Mouse (Mus musculus) lung, postnatal 0 days (tissue): ENCODE data around the gene Sh2b1. TPM values are rescaled to one million over a fixed set of nuclear protein-coding genes. Genes with fewer than 3 reads are reported as not detected.

ENCODE experiments used
- ATAC-seq: fragments of 200-750 bp; cut with Nextera tagmentation; 2 replicates; pipeline ENCODE4 v1.8.0; 2017; ENCODE audit warnings: moderate library complexity
- DNase-seq: peaks from one replicate; pipeline ENCODE4 v3.0.0-alpha.2; 2016; ENCODE audit warnings: low spot score
- H3K27ac ChIP-seq: fragments of 300-500 bp; sonication (generic); 2 replicates; pipeline ENCODE4 v1.5.1; 2014; ENCODE audit warnings: antibody characterized with exemption, mild to moderate bottlenecking, low read length, mixed read lengths
- H3K27me3 ChIP-seq: fragments of 300-500 bp; sonication (generic); replicated peaks from 2 replicates; pipeline ENCODE4 v1.6.1; 2014; ENCODE audit warnings: low read length, mixed read lengths; ENCODE audit not compliant: insufficient read depth
- H3K36me3 ChIP-seq: fragments of 300-500 bp; sonication (generic); 2 replicates; pipeline ENCODE4 v1.6.1; 2014; ENCODE audit warnings: low read length, mixed read lengths; ENCODE audit not compliant: insufficient read depth
- H3K4me1 ChIP-seq: fragments of 300-500 bp; sonication (generic); 2 replicates; pipeline ENCODE4 v1.6.1; 2014; ENCODE audit warnings: antibody characterized with exemption, low read depth, low read length, mixed read lengths; ENCODE audit not compliant: insufficient read depth
- H3K4me2 ChIP-seq: fragments of 300-500 bp; sonication (generic); replicated peaks from 2 replicates; pipeline ENCODE4 v1.6.1; 2014; ENCODE audit warnings: low read depth, mild to moderate bottlenecking, low read length, moderate library complexity, mixed read lengths
- H3K4me3 ChIP-seq: fragments of 300-500 bp; sonication (generic); 2 replicates; pipeline ENCODE4 v1.5.1; 2014; ENCODE audit warnings: low read depth, low read length
- H3K9ac ChIP-seq: fragments of 300-500 bp; sonication (generic); replicated peaks from 2 replicates; pipeline ENCODE4 v1.6.1; 2014; ENCODE audit warnings: low read depth, mild to moderate bottlenecking
- H3K9me3 ChIP-seq: fragments of 300-500 bp; sonication (generic); 2 replicates; pipeline ENCODE4 v1.6.1; 2016; ENCODE audit warnings: low read length, mixed read lengths
- CTCF ChIP-seq: IDR thresholded peaks from 2 replicates; pipeline ENCODE4 v1.5.1; 2016; ENCODE audit warnings: antibody characterized with exemption, mild to moderate bottlenecking
- EP300 ChIP-seq: IDR thresholded peaks from 2 replicates; pipeline ENCODE4 v1.6.1; 2016; ENCODE audit warnings: antibody characterized with exemption, mild to moderate bottlenecking, control low read depth
- WGBS: fragments of 180-500 bp; shearing (Covaris S2); extraction: QIAGEN DNeasy Blood & Tissue Kit; methylation state at CpG from one replicate; pipeline ENCODE4 v1.1.7; 2014; 5-methylcytosine and 5-hydroxymethylcytosine counted together
- polyA plus RNA-seq: library from polyadenylated mRNA; unstranded; fragments of >200 nt; fragmentation: Nextera tagmentation; extraction: Ambion mirVana; gene quantifications from 2 replicates; pipeline ENCODE4 v1.2.1, GENCODE M21; 2015

Gene Sh2b1
- polyA plus RNA-seq, 1 experiment from 2014 or later = 25.6 TPM

GRCm38 (mm10) chr7:126448481-126448880 lies 26.7 kb downstream of the Sh2b1 start:
- no peaks in the 10 kb centered on the region for H3K27me3 ChIP-seq
- H3K9me3 ChIP-seq = no peaks in the 10 kb centered on the region
- ATAC-seq (no peak), DNase-seq (no peak)
- no peak overlapping the region for H3K4me3 ChIP-seq
- H3K36me3 ChIP-seq = 0 out of 2 replicates have a peak, but pooled peaks cover 12% of the 10 kb centered on the region
- H3K9ac ChIP-seq = no peak overlapping the region
- 89% methylated on average over 19 of the region's 19 CpGs for WGBS
- no peak overlapping the region for H3K27ac ChIP-seq
- TF ChIP-seq EP300 = no peak
- TF ChIP-seq CTCF = no peak
- H3K4me1 ChIP-seq = no peaks in the 10 kb centered on the region
- H3K4me2 ChIP-seq = no peak overlapping the region

DNA sequence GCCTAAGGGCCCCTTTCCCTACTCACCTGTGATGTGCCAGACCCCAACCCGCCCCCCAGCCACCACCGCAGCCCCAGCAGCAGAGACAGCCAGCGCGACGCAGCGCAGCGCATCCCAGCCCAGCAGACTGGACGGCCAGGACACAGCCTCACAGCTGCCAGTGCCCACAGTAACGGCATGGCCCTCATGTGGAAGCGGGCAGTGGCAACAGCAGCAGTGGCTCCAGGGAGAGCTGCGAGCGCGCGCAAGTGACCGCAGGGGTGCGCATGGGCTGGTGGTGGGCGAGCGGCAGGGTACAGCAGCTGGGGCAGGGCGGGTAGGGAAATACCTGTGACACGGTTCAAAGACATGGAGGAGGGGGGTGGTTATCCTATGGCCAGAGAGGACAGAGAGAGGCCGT lies 29.0 kb downstream of the Sh2b1 start:
- DNase-seq = no peak
- Histone ChIP-seq H3K9me3 (no peaks in the 10 kb centered on the region), H3K36me3 (0 out of 2 replicates have a peak, but pooled peaks cover 12% of the 10 kb centered on the region), H3K9ac (no peak overlapping the region), H3K4me1 (no peaks in the 10 kb centered on the region), H3K27ac (no peak overlapping the region), H3K4me3 (no peak overlapping the region), H3K4me2 (no peak overlapping the region), H3K27me3 (no peaks in the 10 kb centered on the region)
- WGBS = 90% methylated on average over 21 of the region's 21 CpGs
- no peak for TF ChIP-seq EP300
- ATAC-seq = no peak

- TF ChIP-seq EP300 (no peak), CTCF (no peak)
- Histone ChIP-seq H3K4me3 (no peak overlapping the region), H3K9ac (no peak overlapping the region), H3K27ac (no peak overlapping the region), H3K4me1 (no peaks in the 10 kb centered on the region), H3K27me3 (no peaks in the 10 kb centered on the region), H3K36me3 (0 out of 2 replicates have a peak, but pooled peaks cover 12% of the 10 kb centered on the region), H3K9me3 (no peaks in the 10 kb centered on the region), H3K4me2 (no peak overlapping the region)
- DNase-seq (no peak), ATAC-seq (no peak)
- 95% methylated on average over 15 of the region's 15 CpGs for WGBS
These were observed 30.0 kb downstream of the Sh2b1 start for GRCm38 (mm10) chr7:126445104-126445815.

DNA sequence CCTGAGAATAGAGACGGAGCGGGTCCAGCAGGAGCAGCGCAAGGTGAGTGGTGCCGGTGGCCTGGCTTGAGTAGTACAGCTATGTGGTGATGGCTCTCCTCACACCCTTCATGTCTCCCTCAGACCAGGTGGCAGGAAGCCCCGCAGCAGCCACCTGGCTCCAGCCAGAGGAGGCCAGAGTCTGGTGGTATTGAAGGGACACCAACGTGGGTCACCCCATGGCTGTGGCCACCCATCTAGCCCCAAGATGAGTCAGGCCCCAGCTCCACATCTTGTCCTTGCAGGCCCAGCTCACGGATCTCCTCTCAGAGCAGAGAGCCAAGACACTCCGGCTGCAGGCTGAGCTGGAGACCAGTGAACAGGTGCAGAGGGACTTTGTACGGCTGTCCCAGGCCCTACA lies 30.7 kb downstream of the Sh2b1 start:
- TF ChIP-seq EP300 (no peak), CTCF (no peak)
- no peak overlapping the region for H3K4me2 ChIP-seq
- no peak overlapping the region for H3K4me3 ChIP-seq
- H3K4me1 ChIP-seq = no peaks in the 10 kb centered on the region
- 94% methylated on average over 9 of the region's 9 CpGs for WGBS
- H3K9ac ChIP-seq = no peak overlapping the region
- ATAC-seq (no peak), DNase-seq (no peak)
- no peaks in the 10 kb centered on the region for H3K27me3 ChIP-seq
- 0 out of 2 replicates have a peak, but pooled peaks cover 12% of the 10 kb centered on the region for H3K36me3 ChIP-seq
- no peaks in the 10 kb centered on the region for H3K9me3 ChIP-seq
- no peak overlapping the region for H3K27ac ChIP-seq

DNA sequence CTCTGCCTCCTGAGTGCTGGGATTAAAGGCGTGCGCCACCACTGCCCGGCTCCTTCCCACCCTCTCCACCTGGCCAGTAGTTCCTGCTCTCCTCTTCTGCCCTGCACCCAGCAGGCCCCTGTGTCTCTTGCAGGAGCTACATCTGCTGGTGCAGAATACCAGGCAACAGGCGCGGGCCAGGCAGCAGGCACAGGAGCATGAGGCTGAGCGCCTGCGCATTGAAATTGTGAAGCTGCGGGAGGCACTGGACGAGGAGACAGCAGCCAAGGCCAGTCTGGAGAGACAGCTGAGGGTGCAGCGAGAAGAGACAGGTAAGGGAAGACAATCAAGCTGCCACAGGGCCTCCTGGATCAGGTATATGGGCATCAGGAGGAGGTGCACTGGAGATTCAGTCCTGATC lies 31.2 kb downstream of the Sh2b1 start:
- TF ChIP-seq EP300 = no peak
- no peak for TF ChIP-seq CTCF
- H3K9ac ChIP-seq = no peak overlapping the region
- H3K9me3 ChIP-seq = no peaks in the 10 kb centered on the region
- no peak for ATAC-seq
- DNase-seq = no peak
- WGBS = 97% methylated on average over 10 of the region's 10 CpGs
- H3K27ac ChIP-seq = no peak overlapping the region
- no peaks in the 10 kb centered on the region for H3K27me3 ChIP-seq
- 0 out of 2 replicates have a peak, but pooled peaks cover 14% of the 10 kb centered on the region for H3K36me3 ChIP-seq
- H3K4me1 ChIP-seq = no peaks in the 10 kb centered on the region
- no peak overlapping the region for H3K4me2 ChIP-seq
- H3K4me3 ChIP-seq = no peak overlapping the region

DNA sequence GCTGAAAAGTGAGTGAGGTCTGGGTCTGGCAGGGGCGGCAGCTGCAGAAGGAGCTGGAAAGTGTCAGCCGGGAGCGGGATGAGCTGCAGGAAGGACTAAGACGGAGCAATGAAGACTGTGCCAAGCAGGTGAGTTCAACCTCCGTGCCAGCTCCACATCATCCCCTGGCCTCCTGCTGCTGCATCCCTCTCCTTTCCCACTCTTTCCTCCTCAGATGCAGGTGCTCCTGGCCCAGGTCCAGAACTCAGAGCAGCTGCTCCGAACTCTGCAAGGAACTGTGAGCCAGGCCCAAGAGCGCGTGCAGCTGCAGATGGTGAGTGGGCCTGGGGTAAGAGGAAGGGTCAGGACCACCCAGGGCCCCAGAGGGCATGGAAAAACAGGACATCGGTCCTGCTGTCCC lies 35.1 kb downstream of the Sh2b1 start:
- Histone ChIP-seq H3K27me3 (no peaks in the 10 kb centered on the region), H3K4me1 (no peaks in the 10 kb centered on the region), H3K4me3 (no peak overlapping the region), H3K27ac (no peak overlapping the region), H3K36me3 (peaks cover 23% of the 10 kb centered on the region; the same call in 1 of the 2 replicates), H3K4me2 (no peak overlapping the region), H3K9ac (no peak overlapping the region), H3K9me3 (no peaks in the 10 kb centered on the region)
- DNase-seq (no peak), ATAC-seq (no peak)
- TF ChIP-seq CTCF = no peak
- no peak for TF ChIP-seq EP300
- 78% methylated on average over 9 of the region's 9 CpGs for WGBS

GRCm38 (mm10) chr7:126436851-126437250 lies 38.4 kb downstream of the Sh2b1 start:
- Histone ChIP-seq H3K4me3 (no peak overlapping the region), H3K27me3 (no peaks in the 10 kb centered on the region), H3K9ac (no peak overlapping the region), H3K4me2 (no peak overlapping the region), H3K36me3 (peaks cover 23% of the 10 kb centered on the region; the same call in 1 of the 2 replicates), H3K9me3 (no peaks in the 10 kb centered on the region), H3K27ac (no peak overlapping the region), H3K4me1 (no peaks in the 10 kb centered on the region)
- peak; percentile 74 for DNase-seq
- WGBS = 17% methylated on average over 8 of the region's 8 CpGs
- peak; percentile 70 for ATAC-seq
- TF ChIP-seq EP300 = no peak
- peak; percentile 94 for TF ChIP-seq CTCF
